Mouse (Mus musculus) neural tube, embryonic 12.5 days (tissue): ENCODE measurements around the gene Gm49368. TPM values are rescaled to one million over a fixed set of nuclear protein-coding genes. Genes with fewer than 3 reads are reported as not detected.
"Not testable (repeated sequence)": the region's sequence is repeated elsewhere in the genome, so short reads cannot be mapped to it uniquely, and the experiment has no call there.

ENCODE experiments used
- ATAC-seq: fragments of 200-750 bp; cut with Nextera tagmentation; 2 replicates; pipeline ENCODE4 v1.8.0; 2017; ENCODE audit warnings: low read depth, mild to moderate bottlenecking, moderate TSS enrichment, moderate library complexity; ENCODE audit not compliant: low FRiP score
- H3K27ac ChIP-seq: fragments of 300-500 bp; sonication (generic); 2 replicates; pipeline ENCODE4 v1.5.1; 2016
- H3K27me3 ChIP-seq: fragments of 300-500 bp; sonication (generic); replicated peaks from 2 replicates; pipeline ENCODE4 v1.6.1; 2016; ENCODE audit warnings: mild to moderate bottlenecking
- H3K36me3 ChIP-seq: fragments of 300-500 bp; sonication (generic); 2 replicates; pipeline ENCODE4 v1.6.1; 2016; ENCODE audit warnings: mild to moderate bottlenecking
- H3K4me1 ChIP-seq: fragments of 300-500 bp; sonication (generic); 2 replicates; pipeline ENCODE4 v1.6.1; 2016
- H3K4me2 ChIP-seq: fragments of 300-500 bp; sonication (generic); replicated peaks from 2 replicates; pipeline ENCODE4 v1.6.1; 2016; ENCODE audit warnings: mild to moderate bottlenecking
- H3K4me3 ChIP-seq: fragments of 300-500 bp; sonication (generic); 2 replicates; pipeline ENCODE4 v1.5.1; 2016
- H3K9ac ChIP-seq: fragments of 300-500 bp; sonication (generic); 2 replicates; pipeline ENCODE4 v1.6.1; 2016; ENCODE audit warnings: mild to moderate bottlenecking
- H3K9me3 ChIP-seq: fragments of 300-500 bp; sonication (generic); 2 replicates; pipeline ENCODE4 v1.6.1; 2016; ENCODE audit warnings: mild to moderate bottlenecking
- WGBS: fragments of 180-500 bp; shearing (Covaris S2); methylation state at CpG from one replicate; pipeline ENCODE4 v1.1.7; 2016; 5-methylcytosine and 5-hydroxymethylcytosine counted together
- polyA plus RNA-seq: library from polyadenylated mRNA; unstranded; fragments of >200 nt; fragmentation: Nextera tagmentation; extraction: Ambion mirVana; gene quantifications from 2 replicates; pipeline ENCODE4 v1.2.1, GENCODE M21; 2016

The Gm49368 gene
- polyA plus RNA-seq, 1 experiment from 2014 or later = not detected

DNA sequence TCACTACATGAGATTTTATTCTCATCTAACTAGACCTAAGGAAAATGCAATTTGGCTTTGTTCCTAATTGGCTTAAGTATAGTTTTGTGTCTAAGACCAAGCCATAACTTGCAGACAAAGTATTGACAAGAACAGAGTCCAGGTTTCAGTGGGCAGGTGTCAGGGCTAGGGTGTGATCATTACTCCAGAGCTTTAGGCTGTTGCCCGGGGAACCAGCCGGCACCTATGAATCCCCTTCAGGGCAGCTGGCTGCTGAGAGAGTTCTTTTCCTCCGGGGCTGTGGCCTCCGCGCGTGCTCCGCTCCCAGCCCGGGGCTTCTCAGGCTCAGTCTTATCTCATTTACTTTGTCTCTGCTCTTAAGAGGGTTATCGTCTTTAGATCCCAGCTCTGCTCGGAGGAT, 92.4 kb downstream of the Gm49368 start:
- no peaks in the 10 kb centered on the region for H3K27me3 ChIP-seq
- no peaks in the 10 kb centered on the region for H3K4me1 ChIP-seq
- H3K36me3 ChIP-seq = no peaks in the 10 kb centered on the region
- ATAC-seq = no peak
- no peak overlapping the region for H3K4me2 ChIP-seq
- WGBS = 82% methylated on average over 10 of the region's 10 CpGs
- no peak overlapping the region for H3K27ac ChIP-seq
- H3K9me3 ChIP-seq = no peaks in the 10 kb centered on the region
- H3K4me3 ChIP-seq = no peak overlapping the region
- no peak overlapping the region for H3K9ac ChIP-seq

DNA sequence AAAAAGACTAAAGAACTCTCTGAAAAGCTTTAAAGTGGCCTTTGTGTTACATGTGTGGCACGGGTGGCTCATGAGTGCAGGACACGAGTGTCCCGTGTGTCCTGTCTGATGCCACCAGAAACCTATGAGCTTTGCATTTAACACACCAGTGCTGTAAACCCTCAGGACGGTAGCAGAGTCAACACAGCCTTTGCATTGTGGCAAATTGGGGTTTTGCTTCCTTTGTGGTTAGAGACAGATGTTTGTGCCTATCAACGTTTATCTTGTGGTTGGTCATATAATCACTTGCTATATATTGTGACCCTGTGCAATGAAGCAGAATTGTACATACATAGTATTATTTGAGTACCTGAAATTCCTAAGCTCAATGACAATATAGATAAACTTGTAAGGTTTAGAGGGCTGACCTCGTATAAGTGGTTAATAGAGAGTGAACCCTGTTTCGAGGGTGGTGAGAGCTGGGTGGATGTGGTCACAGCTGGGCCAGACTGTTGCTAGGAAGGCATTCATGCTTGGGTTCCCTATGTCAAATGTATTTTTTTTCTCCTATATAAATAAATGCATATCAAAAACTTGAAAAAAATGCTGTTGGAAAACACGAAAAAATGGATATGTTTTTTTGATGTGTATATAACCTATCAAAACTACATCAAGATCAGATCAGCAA, 96.3 kb downstream of the Gm49368 start:
- not testable (repeated sequence) for H3K4me2 ChIP-seq, ATAC-seq, H3K36me3 ChIP-seq, H3K4me1 ChIP-seq, H3K4me3 ChIP-seq, H3K9ac ChIP-seq, H3K27me3 ChIP-seq, H3K27ac ChIP-seq, H3K9me3 ChIP-seq
- WGBS = 71% methylated on average over 8 of the region's 8 CpGs

DNA sequence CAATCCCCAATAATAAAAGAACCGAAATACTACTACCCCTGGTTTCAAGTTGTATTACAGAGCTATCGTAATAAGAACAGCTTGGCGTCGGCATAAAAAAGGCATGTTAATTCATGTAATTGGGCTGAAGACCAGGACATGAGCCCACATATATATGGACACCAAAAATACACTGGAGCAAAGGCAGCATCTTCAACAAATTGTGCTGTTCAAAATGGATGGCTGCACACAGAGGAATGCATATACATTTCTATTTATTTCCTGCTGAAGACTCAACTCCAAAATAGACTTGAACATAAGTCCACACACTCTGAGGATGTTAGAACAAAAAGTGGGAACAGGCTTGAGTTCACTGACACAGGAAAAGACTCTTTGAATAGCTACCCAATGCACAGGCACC, 101.5 kb downstream of the Gm49368 start:
- Histone ChIP-seq H3K27me3 (no peaks in the 10 kb centered on the region), H3K36me3 (no peaks in the 10 kb centered on the region), H3K4me1 (no peaks in the 10 kb centered on the region), H3K4me3 (no peak overlapping the region), H3K4me2 (no peak overlapping the region), H3K9me3 (no peaks in the 10 kb centered on the region), H3K27ac (no peak overlapping the region), H3K9ac (no peak overlapping the region)
- WGBS = 95% methylated on average over 4 of the region's 4 CpGs
- no peak for ATAC-seq

DNA sequence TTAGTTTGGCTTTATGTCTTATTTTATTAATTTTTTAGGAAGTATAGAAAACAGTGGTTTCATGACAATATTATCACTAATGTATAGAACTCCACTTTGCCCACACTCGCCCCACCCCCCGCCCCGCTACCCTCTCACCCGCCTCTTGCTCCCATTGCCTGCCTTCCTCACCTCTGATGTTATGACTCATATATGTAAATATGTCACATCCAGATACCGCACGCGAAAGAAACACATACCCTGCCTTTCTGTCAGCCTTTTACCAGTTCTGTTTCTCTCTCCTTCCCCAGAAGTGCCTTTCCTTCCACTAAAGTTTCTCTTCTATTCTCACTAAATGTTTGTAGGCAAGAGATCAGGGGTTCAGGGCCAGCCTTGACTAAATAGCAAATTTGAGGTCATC, 103.9 kb downstream of the Gm49368 start:
- no peaks in the 10 kb centered on the region for H3K4me1 ChIP-seq
- no peaks in the 10 kb centered on the region for H3K27me3 ChIP-seq
- H3K9me3 ChIP-seq = no peaks in the 10 kb centered on the region
- H3K9ac ChIP-seq = no peak overlapping the region
- no peak overlapping the region for H3K4me3 ChIP-seq
- H3K27ac ChIP-seq = no peak overlapping the region
- WGBS = 95% methylated on average over 7 of the region's 7 CpGs
- H3K36me3 ChIP-seq = no peaks in the 10 kb centered on the region
- no peak for ATAC-seq
- H3K4me2 ChIP-seq = no peak overlapping the region

DNA sequence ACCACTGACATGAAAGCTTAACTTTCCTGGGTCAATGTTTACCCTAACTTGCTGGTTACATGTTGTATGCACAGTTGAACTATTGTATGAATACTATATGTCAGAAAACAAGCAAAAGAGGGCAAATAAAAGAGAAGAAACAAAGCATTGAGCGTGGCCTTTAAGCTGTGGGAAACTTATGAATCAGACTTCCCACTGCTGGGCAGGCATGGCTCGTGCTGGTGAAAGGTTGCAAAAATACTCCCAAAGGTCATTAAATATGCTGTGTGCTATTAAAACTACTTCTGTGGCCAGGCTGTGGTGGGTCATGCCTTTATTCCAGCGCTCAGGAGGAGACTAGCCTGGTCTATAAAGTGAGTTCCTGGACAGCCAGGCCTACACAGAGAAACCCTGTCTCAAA, 107.5 kb downstream of the Gm49368 start:
- WGBS = 74% methylated on average over 3 of the region's 3 CpGs
- Histone ChIP-seq H3K27me3 (no peaks in the 10 kb centered on the region), H3K9ac (no peak overlapping the region), H3K4me1 (no peaks in the 10 kb centered on the region), H3K4me2 (no peak overlapping the region), H3K4me3 (no peak overlapping the region), H3K36me3 (no peaks in the 10 kb centered on the region), H3K27ac (no peak overlapping the region), H3K9me3 (no peaks in the 10 kb centered on the region)
- ATAC-seq = no peak

Other genes with a start within 250 kb of the Gm49368 start
- gene Stx4a, start 238.4 kb upstream of the Gm49368 start, polyA plus RNA-seq = 19.2 and 19.3 TPM in 2 replicates
- gene Stx1b, start 238.1 kb upstream of the Gm49368 start, polyA plus RNA-seq = 19.0 and 19.2 TPM in 2 replicates
- gene Zfp646, start 186.5 kb upstream of the Gm49368 start, polyA plus RNA-seq = 18.1 and 19.5 TPM in 2 replicates
- gene Zfp668, start 185.9 kb upstream of the Gm49368 start, polyA plus RNA-seq = 34.7 and 38.9 TPM in 2 replicates
- gene Prss53, start 171.7 kb upstream of the Gm49368 start, polyA plus RNA-seq = 0.98 and 1.1 TPM in 2 replicates
- gene Gm21974, start 167.2 kb upstream of the Gm49368 start, polyA plus RNA-seq = not detected in 2 replicates
- 55.2 and 57.5 TPM in 2 replicates for gene Vkorc1, start 167.1 kb upstream of the Gm49368 start, polyA plus RNA-seq
- gene Bckdk, start 158.6 kb upstream of the Gm49368 start, polyA plus RNA-seq = 74.1 and 79.1 TPM in 2 replicates
- gene Kat8, start 150.2 kb upstream of the Gm49368 start, polyA plus RNA-seq = 50.9 and 51.0 TPM in 2 replicates
- gene Prss8, start 132.6 kb upstream of the Gm49368 start, polyA plus RNA-seq = 0.58 and 1.1 TPM in 2 replicates
- gene Prss36, start 116.0 kb upstream of the Gm49368 start, polyA plus RNA-seq = 9.2 and 12.2 TPM in 2 replicates
- 481 and 511 TPM in 2 replicates for gene Fus, start 95.2 kb upstream of the Gm49368 start, polyA plus RNA-seq
- 6.5 and 6.9 TPM in 2 replicates for gene Pycard, start 68.8 kb upstream of the Gm49368 start, polyA plus RNA-seq
- 0.23 TPM in 1 of 2 replicates, not detected in the other for gene Trim72, start 58.7 kb upstream of the Gm49368 start, polyA plus RNA-seq
- gene Itgam, start within 50 bp of the Gm49368 start, polyA plus RNA-seq = 0.91 and 1.1 TPM in 2 replicates
- not detected in 2 replicates for gene Itgax, start 66.9 kb downstream of the Gm49368 start, polyA plus RNA-seq
- not detected in 2 replicates for gene Itgad, start 91.7 kb downstream of the Gm49368 start, polyA plus RNA-seq
- gene Cox6a2, start 143.7 kb downstream of the Gm49368 start, polyA plus RNA-seq = 2.1 and 3.3 TPM in 2 replicates
- 15.2 and 17.3 TPM in 2 replicates for gene Armc5, start 174.7 kb downstream of the Gm49368 start, polyA plus RNA-seq
- gene 9130023H24Rik, start 175.3 kb downstream of the Gm49368 start, polyA plus RNA-seq = 10.7 and 12.6 TPM in 2 replicates
- 38.1 and 38.3 TPM in 2 replicates for gene Tgfb1i1, start 184.1 kb downstream of the Gm49368 start, polyA plus RNA-seq
- gene Slc5a2, start 203.0 kb downstream of the Gm49368 start, polyA plus RNA-seq = not detected in 2 replicates
- 20.1 and 23.3 TPM in 2 replicates for gene BC017158, start 235.5 kb downstream of the Gm49368 start, polyA plus RNA-seq